Mouse (Mus musculus) left cerebral cortex, adult 18-20 months (tissue): ENCODE measurements around the gene Tmem171. TPM values are rescaled to one million over a fixed set of nuclear protein-coding genes. Genes with fewer than 3 reads are reported as not detected.

Experiments
- DNase-seq, 2 experiments: peaks; one replicate each; pipeline ENCODE4 v3.0.0; 2021 to 2022; ENCODE audit warnings: low spot score in 2 of 2, mixed read lengths in 1 of 2
- total RNA-seq, 2 experiments: library from RNA; stranded (reverse); gene quantifications; 2 replicates each; pipeline ENCODE4 v1.2.3; 2021

Tmem171 gene
- total RNA-seq, 2 experiments from 2014 or later, result 0.35 TPM; not detected in 1

- no peak for DNase-seq
Measured at GRCm38 (mm10) chr13:98651228-98651977, 43.2 kb downstream of the Tmem171 start.

GRCm38 (mm10) chr13:98647775-98648568 lies 46.7 kb downstream of the Tmem171 start:
- no peak for DNase-seq

GRCm38 (mm10) chr13:98638507-98639166 lies 56.0 kb downstream of the Tmem171 start:
- no peak for DNase-seq

- DNase-seq, result no peak
Measured at GRCm38 (mm10) chr13:98637145-98637544, 57.5 kb downstream of the Tmem171 start, which contains the start of gene Tmem174. TSS of gene Tmem174 (minus strand) at chr13:98637410.

GRCm38 (mm10) chr13:98636571-98636970 lies 58.1 kb downstream of the Tmem171 start:
- DNase-seq, result no peak

Other genes starting within 250 kb of the Tmem171 start
- not detected for gene Gm10320, start 202.8 kb downstream of the Tmem171 start, total RNA-seq
- gene Tmem174, start 57.4 kb downstream of the Tmem171 start, total RNA-seq, result under 1 TPM in 1 of 2 experiments, not detected in 1; 0.14 TPM
- 10 to 100 TPM; 36.4 to 37.9 TPM for gene Fcho2, start 120.6 kb upstream of the Tmem171 start, total RNA-seq
- 10 to 100 TPM; 63.1 to 65.1 TPM for gene Tnpo1, start 231.6 kb upstream of the Tmem171 start, total RNA-seq